Comparison of ENCODE assay signal across 8 mouse cellular contexts in genomic region chr5:109557321-109558122, GRCm38 (mm10). TPM values are rescaled to one million over a fixed set of nuclear protein-coding genes. Genes with fewer than 3 reads are reported as not detected.
DNase-seq lines count a peak whose midpoint lies in the region; ATAC-seq lines count a peak whose summit lies in the region.

No protein-coding gene starts in this region.

- H3K4me1 ChIP-seq in embryonic facial prominence, embryonic 10.5 days, result no peaks in the 10 kb centered on the region
- H3K4me1 ChIP-seq in midbrain, embryonic 11.5 days (ENCODE audit: control insufficient read depth, insufficient read depth, low read length), result no peaks in the 10 kb centered on the region

- peak; percentile 60 for ATAC-seq in frontal cortex, adult (ENCODE audit: low TSS enrichment)
- ATAC-seq in granulocyte monocyte progenitor cell, adult 5-6 weeks (replicated peaks; ENCODE audit: poor library complexity, severe bottlenecking), result peak; percentile 31
- peak; percentile 75 for ATAC-seq in midbrain, embryonic 11.5 days (ENCODE audit: low FRiP score)

- H3K27me3 ChIP-seq in embryonic facial prominence, embryonic 10.5 days (replicated peaks; ENCODE audit: low read depth, poor library complexity, severe bottlenecking), result no peaks in the 10 kb centered on the region
- H3K27me3 ChIP-seq in midbrain, embryonic 11.5 days (ENCODE audit: control insufficient read depth, insufficient read depth, low read length), result no peaks in the 10 kb centered on the region

- H3K4me3 ChIP-seq in embryonic facial prominence, embryonic 10.5 days, result peak overlapping the region; percentile 74
- peak overlapping the region; percentile 56 for H3K4me3 ChIP-seq in midbrain, embryonic 11.5 days (ENCODE audit: low read depth, low read length)

- peak overlapping the region; percentile 34 for H3K4me2 ChIP-seq in midbrain, embryonic 11.5 days

- H3K27ac ChIP-seq in embryonic facial prominence, embryonic 10.5 days (replicated peaks), result peak overlapping the region; percentile 92
- peak overlapping the region; percentile 69 for H3K27ac ChIP-seq in midbrain, embryonic 11.5 days (ENCODE audit: low read depth, low read length)

- WGBS in embryonic facial prominence, embryonic 10.5 days, result under 1% methylated on average over 35 of the region's 35 CpGs
- 1% methylated on average over 35 of the region's 35 CpGs for WGBS in midbrain, embryonic 11.5 days

- peaks cover 28% of the 10 kb centered on the region for H3K36me3 ChIP-seq in embryonic facial prominence, embryonic 10.5 days (replicated peaks)
- peaks cover 3% of the 10 kb centered on the region; the same call in 1 of the 2 replicates for H3K36me3 ChIP-seq in midbrain, embryonic 11.5 days (ENCODE audit: control insufficient read depth, insufficient read depth, low read length)

- intact Hi-C loops in left cerebral cortex, postnatal 4 days (cut with DNase I), result loop anchor here (5.0 kb wide), 1 partner anchor 550 kb away; the partner anchor contains the start of gene Gtpbp6

- DNase-seq in frontal cortex, adult 2 months (ENCODE audit: extremely low spot score in 1 of 2, low spot score in 1 of 2), result no peak
- peak; percentile 94 for DNase-seq in embryonic facial prominence, embryonic 10.5 days (ENCODE audit: low spot score)
- peak; percentile 96 for DNase-seq in kidney, adult 11 months
- DNase-seq in left cerebral cortex, postnatal 4 days, result peak; percentile 95
- DNase-seq in midbrain, embryonic 11.5 days (ENCODE audit: low spot score, missing footprints), result peak; percentile 97
- peak; percentile 93 to 94 for DNase-seq in spleen, adult 18-20 months

- no peak overlapping the region for H3K9ac ChIP-seq in midbrain, embryonic 11.5 days (ENCODE audit: low read length)

- peaks cover 62% of the 10 kb centered on the region for H3K9me3 ChIP-seq in embryonic facial prominence, embryonic 10.5 days
- peaks cover 30% of the 10 kb centered on the region for H3K9me3 ChIP-seq in midbrain, embryonic 11.5 days (ENCODE audit: control insufficient read depth, low read length)

RNA-seq across cellular contexts. Expression of gene Crlf2, which starts 1.3 kb away (rescaled TPM):
- polyA plus RNA-seq in frontal cortex, adult 2 months (2012; rRNA removed), result 28.0 and 30.2 TPM in 2 replicates
- polyA plus RNA-seq in embryonic facial prominence, embryonic 10.5 days (2016; fragmentation: Nextera tagmentation; extraction: Ambion mirVana), result 3.7 and 4.6 TPM in 2 replicates
- 7.5 and 25.7 TPM in 2 replicates for total RNA-seq in granulocyte monocyte progenitor cell, adult 5-6 weeks (2014; fragmentation: Nextera tagmentation)
- total RNA-seq in granulocyte monocyte progenitor cell, adult 5-6 weeks (2017), result 18.1 and 23.7 TPM in 2 replicates
- total RNA-seq in left cerebral cortex, postnatal 4 days (2021), result 10 to 100 TPM; 41.6 to 47.1 TPM
- polyA plus RNA-seq in midbrain, embryonic 11.5 days (2014; fragmentation: Nextera tagmentation; extraction: Ambion mirVana), result 2.4 and 2.9 TPM in 2 replicates

Comparison
In these comparisons a context has a peak if more than half of its experiments do, and no peak if none do; other contexts are left out.
1. DNase-seq: peak in embryonic facial prominence, embryonic 10.5 days (single experiment), kidney, adult 11 months (single experiment), left cerebral cortex, postnatal 4 days (single experiment), midbrain, embryonic 11.5 days (single experiment) and spleen, adult 18-20 months (2 of 2); none in frontal cortex, adult 2 months (0 of 2).
2. Peak in every context shown above with its lines, with median percentiles within 50 percentile points of each other: ATAC-seq.